Mouse (Mus musculus): Measurements from ENCODE around the gene Cyp4f16.
"Not testable (repeated sequence)": the region's sequence is repeated elsewhere in the genome, so short reads cannot be mapped to it uniquely, and the experiment has no call there.

The Cyp4f16 gene

DNA sequence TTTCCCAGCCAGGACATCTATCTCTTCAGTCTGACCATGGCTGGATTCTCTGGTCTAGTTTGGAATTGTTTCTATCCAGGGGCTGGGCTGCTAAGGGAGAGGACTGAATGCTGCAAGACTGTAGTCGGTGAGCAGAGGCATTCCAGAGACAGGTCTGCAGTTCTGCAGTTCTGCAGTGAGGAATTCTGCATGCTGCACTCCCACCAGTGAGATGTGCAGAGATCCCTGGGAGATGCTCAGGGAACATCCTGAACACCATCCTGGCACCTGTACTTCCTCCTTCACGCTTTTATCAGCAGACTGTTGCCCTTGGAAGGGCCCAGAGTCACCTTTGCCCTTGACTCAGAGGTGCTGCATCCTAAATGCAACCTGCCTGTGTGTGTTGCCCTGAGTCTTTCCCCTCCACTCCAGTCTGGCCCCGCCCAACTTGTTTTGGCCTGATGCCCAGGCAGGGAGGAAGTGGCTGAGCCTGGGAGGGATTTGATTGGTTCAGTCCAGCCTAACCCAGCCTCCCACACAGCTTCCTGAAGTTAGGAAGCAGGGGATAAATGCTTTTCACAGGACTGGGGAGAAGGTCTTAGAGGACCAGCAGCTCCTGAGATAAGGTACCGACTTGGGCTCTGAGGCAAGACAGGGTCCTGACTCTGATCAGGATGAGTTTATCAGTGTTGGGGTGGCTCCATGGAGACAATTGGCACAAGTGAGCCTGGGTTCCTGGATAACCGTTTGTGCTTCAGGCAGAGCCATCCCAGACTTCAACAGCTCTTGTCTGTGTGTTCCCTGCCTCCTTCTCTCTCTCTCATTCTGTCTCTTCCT lies at the start of gene Cyp4f16:
Gene Cyp4f16, plus strand, starts transcription at position 508 of the 816 bp plus-strand sequence.
- DNase-seq = peak; percentile 89

DNA sequence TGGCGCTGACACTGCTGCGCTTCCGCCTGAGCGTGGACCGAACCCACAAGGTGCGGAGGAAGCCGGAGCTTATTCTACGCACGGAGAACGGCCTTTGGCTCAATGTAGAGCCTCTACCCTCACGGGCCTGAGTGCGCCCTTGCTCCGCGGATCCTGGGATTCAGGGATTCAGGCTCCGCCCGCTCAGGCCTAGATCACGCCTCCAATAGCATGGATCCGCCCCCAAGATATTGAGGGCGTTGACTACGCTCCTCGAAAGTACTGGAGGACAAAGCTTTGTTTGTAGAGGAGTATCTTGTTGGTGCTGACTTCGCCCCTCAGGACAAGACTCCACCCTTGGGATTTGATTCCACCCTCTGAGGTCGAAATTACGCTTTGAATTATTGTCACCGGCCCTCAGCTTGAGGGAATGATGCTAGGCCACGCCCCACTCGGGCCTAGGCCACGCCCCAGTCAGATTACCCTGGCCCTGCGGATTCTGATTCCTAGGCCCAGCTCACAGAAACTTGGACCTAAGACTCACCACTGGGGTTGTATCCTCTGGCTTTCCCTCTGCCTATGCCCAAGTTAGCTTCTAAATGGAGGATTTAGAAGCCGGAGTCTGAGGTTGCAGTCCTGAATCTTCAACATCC lies 43.9 kb upstream of the Cyp4f16 start:
- DNase-seq = no peak

DNA sequence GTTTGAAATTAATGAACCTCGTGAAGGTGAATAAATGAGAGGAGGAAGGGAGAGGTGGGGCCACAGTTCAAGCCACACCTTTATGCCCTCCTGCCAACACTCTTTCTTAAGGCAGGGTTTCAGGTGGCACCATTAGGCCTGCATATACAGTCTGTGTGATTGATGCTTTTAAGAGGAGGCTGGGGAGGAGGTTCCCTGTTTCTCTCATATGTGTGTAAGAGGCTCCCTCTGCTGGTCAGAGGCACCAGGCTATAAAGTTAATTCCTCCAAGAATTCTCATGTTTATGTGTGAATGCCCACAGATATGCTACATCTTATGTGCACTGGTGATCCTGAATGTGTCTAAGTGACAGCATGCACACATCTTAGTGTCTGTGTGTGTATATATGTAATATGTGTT lies 41.8 kb upstream of the Cyp4f16 start:
- DNase-seq = peak; percentile 48

DNA sequence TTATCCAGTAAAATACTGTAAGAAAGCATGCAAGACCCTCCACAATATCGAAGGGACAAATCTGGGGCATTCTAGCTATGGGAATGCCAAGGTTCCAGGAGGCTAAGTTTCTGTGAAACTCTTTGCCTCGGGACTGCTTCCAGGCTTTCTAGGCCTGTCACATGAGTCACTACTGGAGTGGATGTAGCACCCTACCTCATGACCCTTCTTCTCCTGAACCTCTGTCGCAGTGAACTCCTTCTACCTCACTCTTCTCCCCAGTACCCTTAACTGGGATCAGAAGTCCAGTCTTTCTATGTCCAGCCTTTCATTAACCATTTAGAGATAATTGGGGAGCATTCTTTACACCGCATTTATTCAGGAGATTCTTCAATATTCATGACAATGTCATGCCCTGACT lies 35.8 kb upstream of the Cyp4f16 start:
- not testable (repeated sequence) for DNase-seq

DNA sequence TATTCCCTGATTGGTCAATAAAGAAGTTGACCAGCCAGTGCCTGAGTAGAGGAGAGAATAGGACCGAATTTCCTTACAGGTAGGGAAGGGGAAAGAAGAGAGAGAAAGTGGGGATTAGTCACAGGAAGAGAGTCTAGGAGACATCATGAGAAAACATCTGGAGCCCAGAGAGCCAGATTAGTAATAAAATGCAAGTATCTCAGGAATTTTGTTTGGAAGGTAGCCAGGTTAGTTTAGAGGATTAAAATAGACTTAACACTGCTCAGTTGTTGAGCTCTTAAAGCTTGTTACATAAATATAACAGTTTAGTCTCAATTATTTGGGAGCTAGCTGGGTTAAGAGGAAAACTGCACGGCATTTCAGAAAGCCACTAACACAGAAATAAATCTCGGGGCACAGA lies 35.3 kb upstream of the Cyp4f16 start:
- DNase-seq = no peak

DNA sequence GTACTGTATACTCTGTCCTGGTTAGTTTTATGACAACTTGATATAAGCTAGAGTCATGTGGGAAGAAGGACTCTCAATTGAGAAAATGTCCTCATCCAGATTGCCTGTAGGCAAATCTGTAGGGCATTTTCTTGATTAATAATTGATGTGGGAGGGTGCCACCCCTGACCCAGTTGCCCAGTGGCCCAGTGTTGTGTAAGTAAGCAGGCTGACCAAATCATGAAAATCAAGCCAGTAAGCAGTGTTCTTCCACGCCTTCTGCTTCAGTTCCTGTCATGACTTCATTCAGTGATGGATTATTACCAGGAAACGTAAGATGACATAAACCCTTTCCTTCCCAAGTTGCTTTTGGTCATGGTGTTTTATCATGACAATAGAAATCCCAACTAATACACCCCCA lies 33.2 kb upstream of the Cyp4f16 start:
- no peak for DNase-seq

DNA sequence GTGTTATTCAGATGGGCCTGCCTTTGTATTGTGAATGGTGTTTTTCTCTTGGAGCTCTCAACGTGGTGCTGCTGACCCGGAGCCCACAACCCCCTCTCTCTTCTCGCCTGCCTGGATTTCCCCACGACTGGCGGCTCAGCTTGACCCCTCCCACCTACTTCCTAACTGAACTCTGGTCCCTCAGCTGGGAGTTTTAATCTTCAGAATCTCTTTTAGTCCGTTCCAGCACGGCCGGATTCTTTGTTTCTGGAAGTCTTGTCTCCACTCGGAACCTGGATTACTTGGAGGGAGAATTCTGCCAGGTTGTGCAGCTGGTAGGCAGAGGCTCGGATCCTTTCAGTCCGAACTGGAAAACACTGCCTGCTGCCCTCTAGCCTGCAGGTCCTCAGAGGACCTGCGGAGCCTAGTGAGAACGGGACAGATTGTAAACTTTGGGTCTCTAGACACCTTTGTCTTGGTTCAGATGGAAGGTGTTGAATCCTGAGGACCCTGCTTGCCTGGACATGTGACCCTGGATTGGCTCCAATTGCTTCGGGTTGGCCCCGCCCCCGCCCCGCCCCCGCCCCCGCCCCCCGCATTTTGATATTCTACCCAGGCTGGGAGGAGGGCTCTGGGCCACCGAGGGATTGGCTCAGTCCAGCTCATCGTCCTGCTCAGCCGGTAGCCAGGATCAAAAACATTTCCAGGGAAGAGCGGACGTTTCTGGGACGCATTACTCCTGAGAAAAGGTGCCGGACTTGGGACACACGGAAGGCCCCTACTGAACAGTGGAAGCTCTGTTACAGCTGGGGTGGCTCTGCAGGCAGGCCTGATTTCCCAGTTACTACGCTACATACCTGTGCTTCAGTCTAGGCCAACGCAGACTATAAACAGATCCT lies 30.3 kb upstream of the Cyp4f16 start, which contains the start of gene Cyp4f17:
Gene Cyp4f17, plus strand, starts transcription at position 200 of the 878 bp plus-strand sequence.
- DNase-seq = no peak

DNA sequence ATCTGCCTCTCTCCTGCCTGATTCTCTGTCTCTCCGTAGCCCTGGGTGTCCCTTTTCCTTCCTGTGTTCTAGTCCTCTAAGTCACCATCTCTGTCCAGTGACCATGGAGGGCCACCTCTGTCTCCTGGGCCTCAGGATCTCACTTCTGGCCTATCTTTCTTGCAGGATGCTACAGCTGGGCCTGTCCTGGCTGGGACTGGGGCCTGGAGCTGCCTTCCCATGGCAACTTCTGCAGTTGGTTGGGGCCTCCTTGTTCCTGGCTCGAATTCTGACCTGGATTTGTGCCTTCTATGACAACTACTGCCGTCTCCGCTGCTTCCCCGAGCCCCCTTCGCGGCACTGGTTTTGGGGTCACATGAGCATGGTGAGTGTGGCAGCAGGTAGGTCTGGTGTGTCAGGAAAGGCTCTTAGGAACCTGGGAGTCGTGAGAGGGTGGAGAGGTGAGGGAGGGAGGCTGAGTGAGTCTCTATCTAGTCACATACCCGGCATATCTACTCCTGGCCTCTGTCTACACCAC lies 29.6 kb upstream of the Cyp4f16 start:
- DNase-seq = no peak

DNA sequence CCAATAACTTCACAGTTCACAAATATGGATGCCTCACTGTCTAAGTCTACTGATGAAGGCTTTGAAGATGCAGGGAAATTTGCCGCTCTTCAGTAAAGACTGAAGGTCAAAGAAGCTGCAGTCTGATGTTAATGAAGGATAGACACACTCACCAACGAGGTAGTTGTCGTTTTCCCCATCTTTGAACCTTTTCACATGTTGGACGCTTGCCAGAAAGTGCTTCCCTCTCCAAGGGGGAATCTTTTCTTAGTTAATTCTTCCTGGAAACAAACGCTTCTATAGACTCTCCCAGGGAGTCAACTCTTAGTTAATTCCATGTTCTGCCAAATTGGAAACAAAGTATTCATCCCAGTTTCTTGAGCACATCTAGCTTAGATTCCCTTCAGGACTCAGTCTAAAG lies 20.2 kb upstream of the Cyp4f16 start:
- DNase-seq = no peak

DNA sequence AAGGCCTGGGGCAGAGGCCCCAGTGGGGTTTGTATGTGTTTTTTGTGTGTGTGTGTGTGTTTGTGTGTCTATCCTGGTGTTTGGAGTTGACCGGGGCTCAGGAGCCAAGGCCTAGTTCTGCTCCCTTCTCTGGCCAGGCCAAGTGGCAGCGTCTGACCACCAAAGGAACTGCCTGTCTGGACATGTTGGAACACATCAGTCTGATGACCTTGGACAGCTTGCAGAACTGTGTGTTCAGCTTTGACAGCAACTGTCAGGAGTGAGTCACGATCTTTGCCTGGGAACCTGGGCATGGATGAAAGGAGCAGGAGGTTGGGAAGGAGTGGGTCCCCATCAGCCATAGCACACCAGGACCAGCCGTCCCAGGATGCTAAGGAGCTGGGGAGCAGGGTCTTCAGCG lies 14.4 kb upstream of the Cyp4f16 start:
- no peak for DNase-seq

DNA sequence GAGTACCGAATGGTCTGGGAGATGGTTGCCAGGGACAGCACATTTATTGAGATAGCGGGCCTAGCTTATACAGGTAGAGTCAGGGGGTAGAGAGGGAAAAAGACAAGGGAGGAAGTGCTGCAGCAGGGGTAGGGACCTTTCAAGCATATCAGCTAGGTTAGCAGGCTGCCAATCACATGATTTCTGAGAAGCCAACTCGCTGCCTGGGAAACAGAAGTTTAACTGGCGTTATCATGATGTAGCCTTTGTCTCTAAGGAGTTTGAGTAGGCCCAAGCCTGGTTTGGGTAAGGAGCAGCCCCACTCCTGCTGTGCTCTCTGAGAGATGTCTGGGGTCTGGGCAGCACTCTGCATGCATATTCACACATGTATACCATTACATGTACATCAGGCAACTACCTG lies 14.0 kb upstream of the Cyp4f16 start:
- no peak for DNase-seq

DNA sequence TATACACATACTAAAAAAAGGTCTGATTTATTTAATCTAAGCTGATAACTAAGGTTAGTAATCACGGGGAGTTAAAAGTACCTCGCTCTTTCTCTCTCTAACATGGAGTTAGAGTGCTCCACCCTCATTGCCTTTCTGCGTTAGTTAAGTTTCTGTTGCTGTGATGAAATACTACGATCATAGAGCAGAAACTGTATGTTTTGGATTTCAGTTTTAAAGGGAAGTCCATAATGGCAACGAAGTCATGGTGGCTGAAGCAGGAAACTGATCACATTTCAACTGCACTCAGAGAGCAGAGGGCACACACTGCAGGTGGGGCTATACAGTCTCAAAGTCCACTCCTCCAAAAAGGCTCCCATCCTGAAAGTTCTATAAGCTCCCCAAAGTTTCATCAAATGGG lies 13.5 kb upstream of the Cyp4f16 start:
- no peak for DNase-seq

DNA sequence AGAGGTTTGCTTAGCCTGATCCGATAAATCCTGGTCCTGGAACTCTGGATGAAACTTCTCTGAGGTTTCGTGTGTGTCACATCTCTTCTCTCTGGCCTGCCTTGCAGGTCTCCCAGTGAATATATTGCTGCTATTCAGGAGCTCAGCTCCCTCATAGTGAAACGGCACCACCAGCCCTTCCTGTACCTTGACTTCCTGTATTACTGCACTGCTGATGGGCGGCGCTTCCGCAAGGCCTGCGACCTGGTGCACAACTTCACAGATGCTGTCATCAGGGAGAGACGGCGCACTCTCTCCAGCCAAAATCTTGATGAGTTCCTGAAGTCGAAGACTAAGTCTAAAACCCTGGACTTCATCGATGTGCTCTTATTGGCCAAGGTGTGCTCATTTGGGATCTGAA lies 12.5 kb upstream of the Cyp4f16 start:
- DNase-seq = no peak

DNA sequence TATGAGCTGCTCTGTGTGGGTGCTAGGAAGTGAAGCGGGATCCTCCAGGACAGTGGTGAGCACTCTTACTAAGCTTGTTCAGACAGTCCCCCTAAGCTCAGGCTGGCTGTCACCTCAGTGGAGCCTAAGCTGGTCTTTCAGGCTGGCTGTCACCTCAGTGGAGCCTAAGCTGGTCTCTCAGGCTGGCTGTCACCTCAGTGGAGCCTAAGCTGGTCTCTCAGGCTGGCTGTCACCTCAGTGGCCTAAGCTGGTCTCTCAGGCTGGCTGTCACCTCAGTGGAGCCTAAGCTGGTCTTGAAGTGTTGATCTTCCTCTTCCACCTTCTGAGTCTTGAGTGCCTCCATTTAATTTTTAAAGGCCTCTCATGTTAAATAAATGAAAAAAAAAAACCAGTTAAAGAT lies 10.0 kb upstream of the Cyp4f16 start:
- DNase-seq = not testable (repeated sequence)

DNA sequence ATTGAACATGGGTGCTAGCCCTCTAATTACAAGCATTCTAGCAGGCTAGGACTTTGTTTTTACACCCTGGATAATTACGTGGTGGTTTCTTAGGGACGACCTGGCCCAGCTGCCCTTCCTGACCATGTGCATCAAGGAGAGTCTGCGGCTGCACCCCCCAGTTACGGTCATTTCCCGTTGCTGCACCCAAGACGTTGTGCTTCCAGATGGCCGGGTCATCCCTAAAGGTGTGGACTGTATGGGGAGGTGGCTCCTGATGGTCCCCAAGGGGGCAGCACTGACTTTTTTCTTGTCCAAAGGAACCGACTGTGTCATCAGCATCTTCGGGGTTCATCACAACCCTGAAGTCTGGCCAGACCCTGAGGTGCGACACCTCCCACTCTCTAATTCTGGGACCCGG lies 8.6 kb upstream of the Cyp4f16 start:
- DNase-seq = peak; percentile 18

DNA sequence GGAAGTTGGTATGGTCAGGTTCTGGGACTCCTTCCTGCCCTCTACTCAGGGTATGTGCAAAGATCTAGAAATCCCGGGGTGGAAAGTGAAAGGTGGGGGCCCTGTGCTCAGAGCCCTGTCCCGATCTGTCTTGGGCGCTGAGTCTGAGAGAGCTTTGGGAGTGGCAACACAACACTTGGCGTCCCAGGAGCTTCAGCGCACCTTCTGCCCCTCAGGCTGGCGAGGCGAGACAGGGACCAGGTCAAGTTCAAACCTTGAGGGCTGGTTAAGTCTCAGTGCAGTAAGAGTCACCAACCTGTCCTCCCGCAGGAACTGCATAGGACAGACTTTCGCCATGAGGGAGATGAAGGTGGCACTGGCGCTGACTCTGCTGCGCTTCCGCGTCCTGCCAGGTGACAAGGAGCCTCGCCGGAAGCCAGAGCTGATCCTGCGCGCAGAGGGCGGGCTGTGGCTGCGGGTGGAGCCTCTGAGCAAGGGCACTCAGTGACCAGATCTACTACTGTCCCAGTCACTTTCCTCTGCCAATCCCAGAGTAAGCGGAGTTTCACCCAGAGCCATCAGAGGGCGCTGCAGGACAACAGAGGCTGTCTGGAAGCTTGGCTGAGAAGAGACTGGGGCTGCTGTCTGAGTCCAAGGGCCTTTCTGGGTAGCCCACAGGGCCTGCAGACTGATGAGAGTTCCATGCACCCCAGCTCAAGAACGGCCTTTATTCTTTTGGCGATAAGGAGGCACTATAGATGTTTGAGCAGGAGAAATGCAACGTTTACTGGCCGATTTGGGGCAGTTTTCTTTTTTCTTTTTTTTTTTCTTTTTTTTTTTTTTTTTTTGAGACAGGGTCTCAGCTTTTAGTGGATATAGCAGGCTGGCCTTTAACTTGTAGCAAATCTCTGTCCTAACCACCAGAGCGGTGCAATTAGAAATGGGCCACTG lies 7.7 kb upstream of the Cyp4f16 start:
- DNase-seq = peak; percentile 94

DNA sequence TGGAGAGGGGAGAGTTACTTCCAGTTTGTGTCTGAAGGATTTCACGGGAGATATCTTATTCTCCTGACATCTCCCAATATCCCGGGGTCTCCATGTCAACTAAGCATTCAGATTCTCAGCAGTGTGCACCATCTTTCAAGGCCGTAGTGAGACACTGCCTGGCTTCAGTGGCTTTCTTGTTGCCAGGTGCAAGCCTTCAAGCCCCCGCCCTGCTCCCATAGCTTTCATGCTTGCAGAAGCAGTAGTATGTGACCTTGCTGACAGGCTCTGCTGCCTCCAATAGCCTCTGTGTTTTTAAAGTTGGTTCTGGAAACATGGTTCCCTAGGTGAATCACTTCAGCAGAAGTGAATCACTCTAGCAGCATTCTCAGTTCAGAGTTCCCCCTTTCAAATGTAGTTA lies 4.0 kb upstream of the Cyp4f16 start:
- not testable (repeated sequence) for DNase-seq

DNA sequence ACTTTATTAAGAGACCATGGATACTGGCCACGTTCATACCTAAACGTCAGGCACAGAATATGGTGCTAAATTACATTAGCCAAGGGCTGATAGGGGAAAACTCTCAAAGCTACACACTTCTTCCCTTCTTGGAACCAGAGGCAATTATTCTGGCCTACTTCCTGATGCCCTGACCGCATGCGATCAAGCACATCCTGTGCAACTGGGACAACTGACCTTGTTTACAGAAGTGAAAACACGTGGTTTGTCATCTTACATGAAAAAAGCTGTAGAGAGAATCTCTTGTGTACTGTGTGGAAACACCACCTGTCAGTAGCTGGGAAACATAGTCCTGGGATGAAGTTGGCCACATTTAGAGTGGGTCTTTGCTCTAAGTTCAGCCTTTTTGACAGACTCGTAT lies 2.3 kb upstream of the Cyp4f16 start:
- no peak for DNase-seq

DNA sequence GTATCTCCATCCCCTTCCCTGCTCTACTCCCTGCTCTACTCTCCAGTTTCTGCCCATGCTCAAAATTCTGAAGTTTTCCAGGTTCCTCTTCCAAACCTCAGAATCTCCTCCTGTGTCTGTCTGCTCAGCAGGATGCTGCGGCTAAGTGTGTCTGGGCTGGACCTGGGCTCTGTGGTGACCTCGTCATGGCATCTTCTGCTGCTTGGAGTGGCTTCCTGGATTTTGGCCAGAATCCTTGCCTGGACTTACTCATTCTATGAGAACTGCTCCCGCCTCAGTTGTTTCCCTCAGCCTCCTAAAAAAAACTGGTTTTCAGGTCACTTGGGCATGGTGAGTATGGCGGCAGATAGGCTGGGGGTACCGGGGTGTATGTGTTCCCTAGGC lies 501 bp downstream of the Cyp4f16 start:
- DNase-seq = peak; percentile 41

DNA sequence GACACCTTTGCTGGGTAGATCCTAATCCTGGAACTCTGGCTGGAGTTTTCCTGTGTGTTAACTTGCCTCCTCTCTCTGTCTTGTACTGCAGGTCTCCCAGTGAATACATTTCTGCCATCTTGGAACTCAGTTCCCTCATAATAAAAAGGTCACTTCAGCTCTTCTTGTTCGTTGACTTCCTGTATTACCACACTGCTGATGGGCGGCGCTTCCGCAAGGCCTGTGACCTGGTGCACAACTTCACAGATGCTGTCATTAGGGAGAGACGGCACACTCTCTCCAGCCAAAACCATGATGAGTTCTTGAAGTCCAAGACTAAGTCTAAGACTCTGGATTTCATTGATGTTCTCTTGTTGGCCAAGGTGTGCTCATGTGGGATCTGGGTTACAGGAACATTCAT lies 8.4 kb downstream of the Cyp4f16 start:
- not testable (repeated sequence) for DNase-seq

DNA sequence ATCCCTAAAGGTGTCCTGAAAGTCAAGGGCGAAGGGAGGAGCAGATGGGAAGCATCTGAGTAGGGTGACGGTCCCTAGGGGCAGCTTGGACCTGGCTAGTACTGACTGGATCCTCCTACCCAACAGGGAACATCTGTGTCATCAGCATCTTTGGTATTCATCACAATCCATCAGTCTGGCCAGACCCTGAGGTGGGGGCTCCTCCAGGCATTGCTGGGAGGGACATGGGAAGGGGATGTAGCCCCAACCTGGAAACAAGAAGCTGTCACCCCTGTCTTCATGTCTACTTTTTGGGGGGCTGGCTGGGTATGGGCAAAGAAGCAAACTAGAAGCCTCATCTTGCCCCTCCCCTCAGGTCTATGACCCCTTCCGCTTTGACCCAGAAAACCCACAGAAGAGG lies 14.0 kb downstream of the Cyp4f16 start:
- DNase-seq = not testable (repeated sequence)

Measured in cerebellum, adult 11-12 months (tissue).